Mouse (Mus musculus): ENCODE results near the gene Fam53b. TPM values are rescaled to one million over a fixed set of nuclear protein-coding genes. Genes with fewer than 3 reads are reported as not detected.
A peak's percentile ranks its signal among the peaks of the same experiment; 100 is the strongest.

The Fam53b gene
- polyA plus RNA-seq (2012; rRNA removed) = 11.2 and 15.8 TPM in 2 replicates

GRCm38 (mm10) chr7:132813416-132814088 is at the start of gene Fam53b:
Gene Fam53b, minus strand, starts transcription at chr7:132813886.
- peak; percentile 67 for DNase-seq (ENCODE audit: low spot score)

DNA sequence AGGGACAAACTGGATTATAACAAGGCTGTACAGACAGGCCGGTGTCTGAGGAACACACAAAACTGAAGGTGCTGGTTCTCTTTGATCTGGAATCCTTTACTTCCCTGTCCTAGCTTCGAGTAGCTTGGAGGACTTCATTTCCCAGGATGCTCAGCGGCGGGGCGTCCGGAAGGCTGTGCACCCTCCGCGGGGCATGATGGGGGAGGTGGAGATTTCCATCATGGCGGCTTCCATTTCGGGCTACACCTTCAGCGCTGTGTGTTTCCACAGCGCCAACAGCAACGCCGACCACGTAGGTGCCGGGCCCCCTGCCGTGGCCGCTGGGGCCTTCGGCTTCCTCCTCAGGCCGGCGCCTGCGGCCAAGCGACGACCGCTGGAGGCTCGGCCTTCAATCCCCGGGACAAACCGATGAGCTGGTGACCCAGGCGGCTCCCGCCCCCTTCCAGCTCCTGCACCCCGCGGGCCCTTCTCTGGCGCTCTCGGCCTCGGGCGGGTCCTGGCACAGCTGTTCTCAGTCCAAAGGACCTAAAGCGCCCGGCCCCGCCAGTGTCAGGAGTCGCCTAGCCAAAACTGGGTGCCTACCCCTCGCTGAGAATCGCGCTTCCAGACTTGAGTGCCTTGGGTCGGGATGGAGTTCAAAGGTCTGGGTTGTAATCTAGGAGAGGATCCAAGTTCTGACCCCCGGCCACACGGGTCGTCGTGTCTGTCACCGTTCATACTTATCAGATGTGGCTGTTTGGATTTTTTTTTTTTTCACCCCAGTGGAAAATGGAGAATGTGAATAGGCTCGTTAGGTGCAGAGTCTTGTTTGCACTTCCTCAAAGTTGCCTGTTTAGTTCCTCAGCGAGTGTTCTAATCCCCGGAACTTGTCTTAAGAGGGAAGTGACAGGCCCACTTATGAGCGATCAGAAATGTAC is 45.6 kb upstream of the Fam53b start, which contains the start of gene Abraxas2:
TSS of gene Abraxas2 (plus strand) at position 184 of the 917 bp plus-strand sequence.
- peak; percentile 73 for DNase-seq (ENCODE audit: low spot score)

DNA sequence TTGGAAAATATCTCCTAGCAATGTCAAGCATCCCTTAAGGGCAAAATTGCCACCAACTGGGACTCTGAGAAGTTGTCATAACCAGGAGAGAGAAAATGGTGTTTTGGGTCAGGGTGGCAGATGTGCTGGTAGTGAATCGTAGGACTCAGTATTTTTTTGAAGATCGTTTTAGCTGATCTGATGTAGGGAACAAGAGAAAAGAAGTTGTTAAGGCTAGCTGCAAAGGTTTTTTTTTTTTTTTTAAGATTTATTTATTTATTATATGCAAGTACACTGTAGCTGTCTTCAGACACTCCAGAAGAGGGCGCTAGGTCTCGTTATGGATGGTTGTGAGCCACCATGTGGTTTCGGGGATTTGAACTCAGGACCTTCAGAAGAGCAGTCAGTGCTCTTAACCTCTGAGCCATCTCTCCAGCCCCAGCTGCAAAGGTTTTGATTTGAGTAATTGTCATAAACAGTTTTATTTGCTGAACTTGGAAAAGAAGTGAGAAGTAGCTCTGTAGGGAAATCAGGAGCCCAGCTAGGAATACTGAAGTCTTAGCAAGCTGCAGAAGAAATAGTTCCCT is 44.4 kb upstream of the Fam53b start:
- DNase-seq (ENCODE audit: low spot score) = no peak

DNA sequence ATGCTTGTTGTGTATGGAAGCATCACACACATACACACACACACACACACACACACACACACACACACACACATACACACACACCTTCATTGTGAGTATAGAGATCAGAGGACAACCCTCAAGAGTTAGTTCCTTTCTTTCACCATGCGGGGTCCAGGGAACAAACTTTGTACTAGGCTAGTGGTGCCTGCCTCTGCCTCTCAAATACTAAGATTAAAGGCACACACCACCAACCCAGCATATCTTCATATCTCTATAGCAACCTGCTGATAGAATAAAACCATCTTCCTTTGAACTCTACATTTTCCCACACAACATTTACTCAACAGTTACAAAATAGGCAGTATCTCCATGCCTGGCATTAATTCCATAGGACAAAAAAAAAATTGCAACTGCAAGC is 42.4 kb upstream of the Fam53b start:
- no peak for DNase-seq (ENCODE audit: low spot score)

DNA sequence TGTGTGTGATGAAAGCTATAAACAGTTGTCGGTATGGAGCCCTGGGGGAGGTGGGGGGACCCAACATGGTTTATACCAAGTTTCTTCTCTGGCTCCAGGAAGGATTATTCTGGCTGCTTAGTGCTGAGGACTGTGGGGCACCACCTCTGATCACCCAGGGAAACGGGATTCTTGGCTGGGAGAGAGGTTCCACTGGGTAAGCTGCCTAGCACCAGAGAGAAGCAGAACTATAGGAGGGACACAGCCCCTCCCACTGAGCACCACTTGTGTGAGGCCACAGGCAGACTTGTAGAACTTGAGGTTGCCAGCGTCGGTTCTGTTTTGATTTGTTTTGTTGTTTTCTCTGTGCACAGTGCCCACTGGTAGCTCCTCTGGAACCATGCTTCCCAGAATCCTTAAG is 40.3 kb upstream of the Fam53b start:
- DNase-seq (ENCODE audit: low spot score) = no peak

- no peak for DNase-seq (ENCODE audit: low spot score)
Measured at GRCm38 (mm10) chr7:132853361-132853760, 39.7 kb upstream of the Fam53b start.

GRCm38 (mm10) chr7:132852173-132852844 is 38.6 kb upstream of the Fam53b start, which contains the start of gene Eef1akmt2:
Gene Eef1akmt2, minus strand, starts transcription at chr7:132852673.
- peak; percentile 75 for DNase-seq (ENCODE audit: low spot score)

DNA sequence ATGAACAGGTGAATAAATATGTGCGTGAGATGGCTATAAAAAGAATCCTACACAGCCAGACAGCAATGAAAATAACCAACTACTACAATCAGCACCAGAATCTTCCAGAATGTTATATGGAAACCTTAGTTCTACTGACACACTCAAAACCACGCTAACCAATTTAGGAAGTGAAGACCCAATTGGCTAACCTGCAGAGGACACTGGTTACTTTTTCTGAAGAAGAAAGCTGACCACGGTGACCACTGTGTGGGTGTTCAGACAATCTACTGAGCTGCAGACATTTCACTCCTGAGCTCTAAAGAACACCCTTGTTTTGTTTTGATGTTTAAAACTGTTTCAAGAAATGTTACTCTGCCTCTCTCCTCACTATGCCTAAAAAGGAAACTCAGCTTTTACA is 29.5 kb upstream of the Fam53b start:
- DNase-seq (ENCODE audit: low spot score) = no peak

DNA sequence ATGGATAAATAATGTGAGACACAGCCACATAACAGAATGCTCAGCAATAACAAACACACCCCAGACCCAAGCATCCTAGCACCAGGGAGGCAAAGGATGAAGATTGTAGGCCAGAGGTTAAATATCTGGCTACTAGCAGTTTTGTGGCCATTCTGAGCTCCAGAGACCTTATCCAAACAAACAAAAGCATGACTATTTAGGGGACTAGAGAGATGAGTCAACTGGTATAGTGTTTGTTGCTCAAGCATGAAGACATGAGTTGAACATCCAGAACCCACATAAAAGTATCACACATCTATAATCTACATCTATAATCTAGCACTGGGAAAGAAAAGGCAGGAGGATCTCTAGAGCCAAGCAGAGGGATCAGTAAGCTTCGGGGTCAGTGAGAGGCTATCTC is 28.8 kb upstream of the Fam53b start:
- no peak for DNase-seq (ENCODE audit: low spot score)

DNA sequence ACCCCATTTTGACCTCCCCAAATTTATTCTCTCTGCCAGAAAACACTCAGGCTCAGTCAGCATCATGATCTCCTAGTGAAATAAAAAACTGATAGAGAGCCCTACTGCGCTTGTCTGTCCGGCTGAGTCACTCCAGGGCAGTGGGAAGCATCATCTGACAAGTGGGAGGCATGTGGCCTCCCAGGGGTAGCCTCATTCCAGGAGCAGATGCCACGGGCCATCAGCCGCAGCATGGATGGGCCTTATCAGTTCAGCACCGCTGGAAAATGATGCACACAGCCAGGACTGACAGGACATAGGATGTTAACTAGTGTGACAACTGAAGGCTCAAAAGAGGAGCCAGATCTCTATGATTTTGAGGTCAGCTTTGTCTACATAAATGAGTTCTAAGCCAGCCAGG is 27.6 kb upstream of the Fam53b start:
- no peak for DNase-seq (ENCODE audit: low spot score)

GRCm38 (mm10) chr7:132830955-132831354 is 17.3 kb upstream of the Fam53b start:
- no peak for DNase-seq (ENCODE audit: low spot score)

DNA sequence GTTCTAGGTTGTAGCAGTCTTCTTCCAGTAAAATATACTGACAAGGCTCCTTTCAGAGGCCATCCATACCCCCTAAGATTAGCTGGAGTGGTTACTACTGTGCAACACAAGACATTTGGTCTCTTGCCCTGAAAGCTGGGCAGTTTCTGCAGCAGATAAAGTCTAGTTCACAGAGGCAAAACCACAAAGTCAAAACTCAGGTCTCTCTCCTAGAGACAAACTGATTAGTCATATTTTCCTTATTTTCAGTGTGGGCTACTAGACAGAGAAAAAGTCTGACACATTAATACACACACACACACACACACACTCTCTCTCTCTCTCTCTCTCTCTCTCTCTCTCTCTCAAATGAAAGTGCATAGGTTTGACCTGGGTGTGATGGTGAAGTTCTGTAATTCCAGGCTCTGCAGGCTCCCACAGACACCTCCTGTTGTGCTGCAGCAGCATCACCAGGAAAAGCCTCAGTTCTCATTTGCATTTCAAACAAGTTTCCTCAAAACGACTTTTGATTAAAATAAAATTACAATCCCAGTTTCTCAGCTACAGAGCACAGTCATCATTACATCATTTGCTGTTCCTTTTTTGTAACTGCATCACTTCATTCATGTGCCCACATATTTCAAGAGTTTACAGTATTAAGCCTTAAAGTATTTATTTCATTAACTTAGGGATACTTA is 10.8 kb upstream of the Fam53b start:
- no peak for DNase-seq (ENCODE audit: low spot score)

DNA sequence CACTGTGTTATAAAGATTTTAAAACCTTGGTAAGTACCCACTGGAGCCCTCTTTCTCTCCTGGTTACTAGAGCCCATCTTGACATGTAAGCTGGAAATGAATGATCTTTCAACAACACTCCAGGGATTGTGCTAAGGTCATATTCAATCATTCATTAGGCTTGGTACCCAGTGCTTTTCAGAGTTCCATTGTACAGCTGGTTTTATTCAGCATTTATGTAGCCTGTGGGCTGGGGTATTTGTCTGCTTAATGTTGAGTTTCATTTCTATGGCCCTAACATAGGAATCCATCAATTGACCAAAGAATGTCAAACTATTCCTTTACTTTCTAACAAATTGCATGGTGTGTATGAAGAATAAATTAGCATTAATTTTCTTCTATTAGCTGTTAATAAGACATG is 10.1 kb upstream of the Fam53b start:
- DNase-seq (ENCODE audit: low spot score) = no peak

- DNase-seq (ENCODE audit: low spot score) = no peak
Measured at GRCm38 (mm10) chr7:132820692-132821091, 7.0 kb upstream of the Fam53b start.

- DNase-seq (ENCODE audit: low spot score) = no peak
Measured at GRCm38 (mm10) chr7:132817056-132817455, 3.4 kb upstream of the Fam53b start.

- DNase-seq (ENCODE audit: low spot score) = no peak
Measured at GRCm38 (mm10) chr7:132816528-132816927, 2.8 kb upstream of the Fam53b start.

- DNase-seq (ENCODE audit: low spot score) = no peak
Measured at GRCm38 (mm10) chr7:132815081-132815480, 1.4 kb upstream of the Fam53b start.

GRCm38 (mm10) chr7:132814089-132814450 is 384 bp upstream of the Fam53b start:
- DNase-seq (ENCODE audit: low spot score) = no peak

DNA sequence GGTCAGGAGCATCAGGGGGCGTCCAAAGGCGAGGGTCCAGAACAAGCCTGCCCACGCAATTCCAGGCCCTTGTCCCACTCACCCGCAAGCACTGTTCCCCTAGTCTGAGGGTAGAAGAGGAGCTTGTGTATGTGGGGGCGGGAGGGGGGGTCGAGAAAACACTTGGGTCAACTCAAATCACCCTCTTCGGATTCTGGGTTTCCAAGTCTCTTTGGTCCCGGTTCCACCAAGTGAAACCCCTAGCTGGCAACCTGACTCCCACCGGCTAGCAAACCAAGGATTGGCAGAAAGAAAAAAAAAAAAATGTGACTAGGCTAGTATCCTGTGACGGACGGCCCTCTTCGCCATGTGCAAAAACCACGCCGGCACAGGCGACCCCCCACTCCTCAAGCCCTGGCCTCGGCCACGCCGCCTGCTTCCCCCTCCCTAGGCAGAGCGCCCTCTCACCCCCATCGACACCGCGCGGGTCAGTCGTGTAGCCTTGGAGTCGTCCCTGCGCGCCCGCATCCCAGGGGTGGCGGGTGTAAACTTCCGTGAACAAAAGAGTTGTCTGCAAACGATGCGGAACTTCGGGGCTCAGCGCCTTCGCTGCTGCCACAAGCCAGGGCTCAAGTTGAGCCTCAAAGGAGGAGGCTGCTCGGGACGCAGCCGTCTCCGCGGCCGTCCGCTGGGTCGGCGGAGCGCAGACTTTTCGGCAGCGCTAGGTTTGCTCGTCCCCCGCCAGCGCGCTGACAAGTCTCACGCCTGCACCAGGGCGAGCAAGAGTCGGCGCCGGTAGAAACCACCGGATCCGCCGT is 869 bp downstream of the Fam53b start:
- peak; percentile 63 for DNase-seq (ENCODE audit: low spot score)

Measured in urinary bladder, adult 2 months (tissue).